Mouse (Mus musculus): ENCODE data around the gene Slc44a5.

- TF ChIP-seq POLR2A (IDR thresholded peaks at IDR 0.05; ENCODE audit: low read depth, low read length) (no peak), CTCF (IDR thresholded peaks at IDR 0.05; ENCODE audit: extremely low read depth, insufficient read length, insufficient replicate concordance, low read depth, low read length) (no peak)
Measured at GRCm38 (mm10) chr3:154082241-154082640, 109.0 kb downstream of the Slc44a5 start.

All from small intestine, adult 2 months (tissue).